Mouse (Mus musculus) spleen, postnatal 36 days (tissue): ENCODE data around the gene 4930544D05Rik.
"Not testable (repeated sequence)": the region's sequence is repeated elsewhere in the genome, so short reads cannot be mapped to it uniquely, and the experiment has no call there.

ENCODE experiments used
- DNase-seq, 2 experiments: peaks; one replicate each; pipeline ENCODE4 v3.0.0; 2022; ENCODE audit warnings: low spot score in 2 of 2, mixed read lengths in 1 of 2

The 4930544D05Rik gene

GRCm38 (mm10) chr11:70615516-70616093, at the start of gene 4930544D05Rik:
Gene 4930544D05Rik, plus strand, starts transcription at chr11:70615848.
- DNase-seq = no peak

- no peak for DNase-seq
Observed at GRCm38 (mm10) chr11:70566586-70566985, 49.1 kb upstream of the 4930544D05Rik start.

- not testable (repeated sequence) for DNase-seq
Observed at GRCm38 (mm10) chr11:70570614-70571013, 45.0 kb upstream of the 4930544D05Rik start.

- no peak for DNase-seq
Observed at GRCm38 (mm10) chr11:70571641-70572040, 44.0 kb upstream of the 4930544D05Rik start.

GRCm38 (mm10) chr11:70572348-70572902, 43.2 kb upstream of the 4930544D05Rik start:
- no peak for DNase-seq

GRCm38 (mm10) chr11:70573872-70574271, 41.8 kb upstream of the 4930544D05Rik start:
- DNase-seq = no peak

GRCm38 (mm10) chr11:70577201-70577600, 38.4 kb upstream of the 4930544D05Rik start:
- no peak for DNase-seq

GRCm38 (mm10) chr11:70578962-70579361, 36.7 kb upstream of the 4930544D05Rik start:
- DNase-seq = no peak

GRCm38 (mm10) chr11:70579710-70580357, 35.8 kb upstream of the 4930544D05Rik start:
- DNase-seq = no peak

GRCm38 (mm10) chr11:70580358-70580720, 35.3 kb upstream of the 4930544D05Rik start:
- no peak for DNase-seq

GRCm38 (mm10) chr11:70580921-70581320, 34.7 kb upstream of the 4930544D05Rik start:
- DNase-seq = peak in 1 of 2 experiments; percentile 27

- no peak for DNase-seq
Observed at GRCm38 (mm10) chr11:70582196-70582595, 33.5 kb upstream of the 4930544D05Rik start.

GRCm38 (mm10) chr11:70583022-70583714, 32.5 kb upstream of the 4930544D05Rik start:
- no peak for DNase-seq

GRCm38 (mm10) chr11:70583775-70584174, 31.9 kb upstream of the 4930544D05Rik start:
- no peak for DNase-seq

- DNase-seq = no peak
Observed at GRCm38 (mm10) chr11:70585457-70585856, 30.2 kb upstream of the 4930544D05Rik start.

GRCm38 (mm10) chr11:70586261-70586660, 29.4 kb upstream of the 4930544D05Rik start:
- DNase-seq = no peak

GRCm38 (mm10) chr11:70586954-70587353, 28.7 kb upstream of the 4930544D05Rik start:
- DNase-seq = no peak

- DNase-seq = no peak
Observed at GRCm38 (mm10) chr11:70591733-70592132, 23.9 kb upstream of the 4930544D05Rik start.

- DNase-seq = no peak
Observed at GRCm38 (mm10) chr11:70594253-70594989, 21.2 kb upstream of the 4930544D05Rik start.

- no peak for DNase-seq
Observed at GRCm38 (mm10) chr11:70595638-70596037, 20.0 kb upstream of the 4930544D05Rik start.

GRCm38 (mm10) chr11:70596094-70596493, 19.6 kb upstream of the 4930544D05Rik start:
- no peak for DNase-seq

- peak in 1 of 2 experiments; percentile 16 for DNase-seq
Observed at GRCm38 (mm10) chr11:70597301-70597700, 18.3 kb upstream of the 4930544D05Rik start.
